Mouse (Mus musculus): ENCODE results near the gene Patl2. TPM values are rescaled to one million over a fixed set of nuclear protein-coding genes. Genes with fewer than 3 reads are reported as not detected.

The Patl2 gene
- polyA plus RNA-seq, 1 experiment from 2014 or later = not detected

GRCm38 (mm10) chr2:122093844-122094243 is 92.1 kb downstream of the Patl2 start:
- Histone ChIP-seq H3K36me3 (peaks cover 87% of the 10 kb centered on the region), H3K27me3 (no peaks in the 10 kb centered on the region), H3K4me2 (replicated peaks) (no peak overlapping the region), H3K27ac (replicated peaks) (no peak overlapping the region), H3K4me1 (no peaks in the 10 kb centered on the region), H3K9ac (replicated peaks) (no peak overlapping the region), H3K9me3 (no peaks in the 10 kb centered on the region), H3K4me3 (no peak overlapping the region)
- ATAC-seq (ENCODE audit: low FRiP score, low read depth) = no peak
- 96% methylated on average over 4 of the region's 4 CpGs for WGBS

- no peak for ATAC-seq (ENCODE audit: low FRiP score, low read depth)
- 0 out of 2 replicates have a peak, but pooled peaks cover 2% of the 10 kb centered on the region for H3K4me1 ChIP-seq
- WGBS = 90% methylated on average over 4 of the region's 4 CpGs
- peaks cover 85% of the 10 kb centered on the region for H3K36me3 ChIP-seq
- no peak overlapping the region for H3K27ac ChIP-seq (replicated peaks)
- H3K4me2 ChIP-seq (replicated peaks) = no peak overlapping the region
- no peak overlapping the region for H3K4me3 ChIP-seq
- no peaks in the 10 kb centered on the region for H3K27me3 ChIP-seq
- no peaks in the 10 kb centered on the region for H3K9me3 ChIP-seq
- no peak overlapping the region for H3K9ac ChIP-seq (replicated peaks)
These were observed 99.5 kb downstream of the Patl2 start for GRCm38 (mm10) chr2:122086446-122086845.

DNA sequence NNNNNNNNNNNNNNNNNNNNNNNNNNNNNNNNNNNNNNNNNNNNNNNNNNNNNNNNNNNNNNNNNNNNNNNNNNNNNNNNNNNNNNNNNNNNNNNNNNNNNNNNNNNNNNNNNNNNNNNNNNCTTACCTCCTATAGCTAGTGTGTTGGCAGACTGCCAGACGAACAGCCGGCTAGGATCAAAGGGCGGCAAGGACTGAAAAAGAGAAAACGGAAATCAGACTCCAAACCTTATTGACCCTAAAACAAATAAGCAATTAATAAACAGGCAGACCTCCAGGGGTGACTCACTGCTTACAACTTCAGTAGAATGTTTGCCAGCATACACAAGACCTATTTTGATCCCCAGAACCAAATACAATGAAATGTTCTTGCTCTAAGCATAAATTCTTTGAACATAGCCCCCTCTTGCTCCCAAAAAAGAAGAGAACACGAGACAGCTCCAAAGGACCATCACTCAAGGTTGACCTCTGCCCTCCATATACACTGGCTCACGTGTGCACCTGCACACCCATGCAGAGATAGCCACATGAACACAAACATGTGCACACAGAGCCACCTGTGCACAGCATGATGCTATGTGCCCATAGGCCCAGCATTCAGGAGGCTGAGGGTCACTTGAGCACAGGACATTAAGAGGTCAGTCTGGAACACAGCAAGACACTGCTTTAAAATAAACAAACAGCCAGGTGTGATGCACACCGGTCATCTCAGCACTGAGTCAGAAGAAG is 104.1 kb downstream of the Patl2 start:
- Histone ChIP-seq H3K4me1 (0 out of 2 replicates have a peak, but pooled peaks cover 2% of the 10 kb centered on the region), H3K27ac (replicated peaks) (no peak overlapping the region), H3K9ac (replicated peaks) (no peak overlapping the region), H3K4me3 (no peak overlapping the region), H3K27me3 (no peaks in the 10 kb centered on the region), H3K4me2 (replicated peaks) (no peak overlapping the region), H3K9me3 (no peaks in the 10 kb centered on the region), H3K36me3 (peaks cover 74% of the 10 kb centered on the region)
- ATAC-seq (ENCODE audit: low FRiP score, low read depth) = no peak
- 69% methylated on average over 7 of the region's 7 CpGs for WGBS

Other genes with a start within 250 kb of the Patl2 start
- gene Ctdspl2, start 230.2 kb downstream of the Patl2 start, polyA plus RNA-seq (2016; fragmentation: Nextera tagmentation; extraction: Ambion mirVana) = 53.2 and 62.8 TPM in 2 replicates
- 0.29 and 0.63 TPM in 2 replicates for gene Mageb3, start 230.1 kb downstream of the Patl2 start, polyA plus RNA-seq (2016; fragmentation: Nextera tagmentation; extraction: Ambion mirVana)
- 12.6 and 15.0 TPM in 2 replicates for gene Eif3j1, start 157.6 kb downstream of the Patl2 start, polyA plus RNA-seq (2016; fragmentation: Nextera tagmentation; extraction: Ambion mirVana)
- 15.0 and 16.4 TPM in 2 replicates for gene Spg11, start 67.8 kb downstream of the Patl2 start, polyA plus RNA-seq (2016; fragmentation: Nextera tagmentation; extraction: Ambion mirVana)
- gene B2m, start 38.5 kb downstream of the Patl2 start, polyA plus RNA-seq (2016; fragmentation: Nextera tagmentation; extraction: Ambion mirVana) = 107 and 122 TPM in 2 replicates
- not detected in 2 replicates for gene Trim69, start 25.5 kb downstream of the Patl2 start, polyA plus RNA-seq (2016; fragmentation: Nextera tagmentation; extraction: Ambion mirVana)
- gene Terb2, start 83 bp upstream of the Patl2 start, polyA plus RNA-seq (2016; fragmentation: Nextera tagmentation; extraction: Ambion mirVana) = not detected in 2 replicates
- gene Sord, start 48.6 kb upstream of the Patl2 start, polyA plus RNA-seq (2016; fragmentation: Nextera tagmentation; extraction: Ambion mirVana) = 24.6 and 25.3 TPM in 2 replicates
- not detected in 2 replicates for gene Duox2, start 112.3 kb upstream of the Patl2 start, polyA plus RNA-seq (2016; fragmentation: Nextera tagmentation; extraction: Ambion mirVana)
- gene Duoxa2, start 112.7 kb upstream of the Patl2 start, polyA plus RNA-seq (2016; fragmentation: Nextera tagmentation; extraction: Ambion mirVana) = not detected in 2 replicates
- gene Duoxa1, start 127.5 kb upstream of the Patl2 start, polyA plus RNA-seq (2016; fragmentation: Nextera tagmentation; extraction: Ambion mirVana) = 0.43 and 0.64 TPM in 2 replicates
- gene Duox1, start 129.5 kb upstream of the Patl2 start, polyA plus RNA-seq (2016; fragmentation: Nextera tagmentation; extraction: Ambion mirVana) = 0.12 and 0.18 TPM in 2 replicates
- 9.2 TPM in 2 replicates for gene Shf, start 183.0 kb upstream of the Patl2 start, polyA plus RNA-seq (2016; fragmentation: Nextera tagmentation; extraction: Ambion mirVana)
- gene Slc28a2, start 240.3 kb upstream of the Patl2 start, polyA plus RNA-seq (2016; fragmentation: Nextera tagmentation; extraction: Ambion mirVana) = not detected in 2 replicates

Measured in midbrain, embryonic 12.5 days (tissue).